Mouse (Mus musculus) heart, postnatal 4 days (tissue): ENCODE results near the gene Srsf4. TPM values are rescaled to one million over a fixed set of nuclear protein-coding genes. Genes with fewer than 3 reads are reported as not detected.

Experiments used
- DNase-seq: peaks from one replicate; pipeline ENCODE4 v3.0.0; 2021
- total RNA-seq, 2 experiments: library from RNA; stranded (reverse); gene quantifications; 2 replicates each; pipeline ENCODE4 v1.2.3; 2021

The Srsf4 gene
- total RNA-seq, 2 experiments from 2014 or later = 73.2 to 76.8 TPM

- no peak for DNase-seq
These were observed 736 bp downstream of the Srsf4 start for GRCm38 (mm10) chr4:131874169-131874536.

GRCm38 (mm10) chr4:131874567-131874966, 1.1 kb downstream of the Srsf4 start:
- DNase-seq = no peak

GRCm38 (mm10) chr4:131875242-131875641, 1.8 kb downstream of the Srsf4 start:
- DNase-seq = no peak

- DNase-seq = no peak
These were observed 3.4 kb downstream of the Srsf4 start for GRCm38 (mm10) chr4:131876836-131877235.

- no peak for DNase-seq
These were observed 6.3 kb downstream of the Srsf4 start for GRCm38 (mm10) chr4:131879692-131880091.

GRCm38 (mm10) chr4:131881306-131881705, 7.9 kb downstream of the Srsf4 start:
- DNase-seq = no peak

GRCm38 (mm10) chr4:131883571-131883970, 10.2 kb downstream of the Srsf4 start:
- no peak for DNase-seq

- DNase-seq = no peak
These were observed 12.0 kb downstream of the Srsf4 start for GRCm38 (mm10) chr4:131885376-131885775.

GRCm38 (mm10) chr4:131888564-131888963, 15.1 kb downstream of the Srsf4 start:
- no peak for DNase-seq

GRCm38 (mm10) chr4:131890692-131891091, 17.3 kb downstream of the Srsf4 start:
- no peak for DNase-seq

GRCm38 (mm10) chr4:131897109-131897508, 23.7 kb downstream of the Srsf4 start:
- DNase-seq = no peak

- no peak for DNase-seq
These were observed 24.4 kb downstream of the Srsf4 start for GRCm38 (mm10) chr4:131897787-131898186.

- DNase-seq = no peak
These were observed 25.2 kb downstream of the Srsf4 start for GRCm38 (mm10) chr4:131898503-131899179.

GRCm38 (mm10) chr4:131899180-131899554, 25.8 kb downstream of the Srsf4 start:
- DNase-seq = peak; percentile 69

- DNase-seq = no peak
These were observed 27.7 kb downstream of the Srsf4 start for GRCm38 (mm10) chr4:131901090-131901489.

- peak; percentile 69 for DNase-seq
These were observed 31.1 kb downstream of the Srsf4 start for GRCm38 (mm10) chr4:131904478-131904877.

GRCm38 (mm10) chr4:131906423-131906822, 33.0 kb downstream of the Srsf4 start:
- no peak for DNase-seq

- no peak for DNase-seq
These were observed 34.5 kb downstream of the Srsf4 start for GRCm38 (mm10) chr4:131907912-131908311.

- peak; percentile 39 for DNase-seq
These were observed 37.0 kb downstream of the Srsf4 start for GRCm38 (mm10) chr4:131910237-131910994.

- no peak for DNase-seq
These were observed 38.1 kb downstream of the Srsf4 start for GRCm38 (mm10) chr4:131911521-131911920.

GRCm38 (mm10) chr4:131913526-131913925, 40.1 kb downstream of the Srsf4 start:
- DNase-seq = no peak

GRCm38 (mm10) chr4:131914046-131914643, 40.7 kb downstream of the Srsf4 start:
- no peak for DNase-seq

GRCm38 (mm10) chr4:131914891-131915469, 41.6 kb downstream of the Srsf4 start:
- peak; percentile 51 for DNase-seq
